Mouse (Mus musculus) heart, postnatal 14 days (tissue): ENCODE measurements around the gene Rela. TPM values are rescaled to one million over a fixed set of nuclear protein-coding genes. Genes with fewer than 3 reads are reported as not detected.
"Not testable (repeated sequence)": the region's sequence is repeated elsewhere in the genome, so short reads cannot be mapped to it uniquely, and the experiment has no call there.

ENCODE experiments used
- DNase-seq, 2 experiments: peaks; one replicate each; pipeline ENCODE4 v3.0.0; 2021 to 2022
- intact Hi-C: fragments of 180-260 bp; cut with DNase I; formaldehyde crosslinking; loops from one replicate; pipeline ENCODE4 v1.15.1; 2025
- total RNA-seq, 2 experiments: library from RNA; stranded (reverse); gene quantifications; 2 replicates each; pipeline ENCODE4 v1.2.3; 2021

Rela gene
- total RNA-seq, 2 experiments from 2014 or later = 25.8 to 29.9 TPM

DNA sequence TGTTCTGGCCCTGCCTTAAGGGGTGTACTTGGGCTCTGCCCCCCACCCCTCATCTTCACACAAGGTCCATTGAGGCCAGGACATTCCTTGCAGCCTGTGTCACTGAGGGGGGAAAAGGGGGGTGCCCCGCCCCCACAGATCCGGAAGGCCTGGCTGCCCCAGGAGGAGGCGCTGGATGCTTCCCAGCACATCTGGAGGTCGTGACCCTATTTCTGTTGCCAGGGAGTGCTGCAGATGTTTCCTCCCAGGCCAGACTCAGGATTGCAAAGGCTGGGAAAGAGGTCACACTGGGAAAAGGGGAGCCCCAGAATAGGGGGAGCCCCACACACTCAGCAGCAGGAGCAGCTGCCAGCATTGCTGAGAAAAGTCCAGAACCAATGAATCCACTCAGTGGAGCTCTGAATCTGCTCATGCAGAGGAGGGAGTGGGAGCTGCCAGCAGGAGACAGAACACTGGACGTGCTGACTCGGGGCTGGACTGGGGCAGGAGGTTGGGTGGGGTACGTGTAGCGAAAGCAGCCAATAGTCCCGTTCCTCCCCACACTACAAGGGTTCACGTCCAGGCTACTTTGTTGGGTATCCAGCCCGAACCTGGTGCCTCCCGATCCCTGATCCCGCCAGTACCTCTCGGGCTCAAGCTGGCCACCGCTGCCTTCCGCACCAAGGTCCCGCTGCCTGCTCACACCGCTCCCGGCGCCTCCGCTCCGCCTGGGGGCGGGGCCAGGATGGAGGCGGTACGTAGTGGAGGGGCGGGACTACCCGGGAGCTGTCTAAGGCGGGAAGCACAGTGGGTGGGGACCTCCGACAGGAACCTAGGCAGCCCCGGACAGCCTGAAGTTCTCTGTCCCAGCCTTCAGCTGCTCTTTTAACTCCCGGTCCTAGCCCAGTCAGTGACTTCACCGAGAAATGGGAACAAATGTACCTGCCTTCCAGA lies 26.0 kb downstream of the Rela start, which contains the start of gene Sipa1:
Gene Sipa1 (minus strand): TSS at position 727 of the 933 bp plus-strand sequence.
- DNase-seq = peak; percentile 96 to 97
- intact Hi-C loops = no loop called here

GRCm38 (mm10) chr19:5664669-5665257 lies 27.5 kb downstream of the Rela start:
- intact Hi-C loops = no loop called here
- no peak for DNase-seq

DNA sequence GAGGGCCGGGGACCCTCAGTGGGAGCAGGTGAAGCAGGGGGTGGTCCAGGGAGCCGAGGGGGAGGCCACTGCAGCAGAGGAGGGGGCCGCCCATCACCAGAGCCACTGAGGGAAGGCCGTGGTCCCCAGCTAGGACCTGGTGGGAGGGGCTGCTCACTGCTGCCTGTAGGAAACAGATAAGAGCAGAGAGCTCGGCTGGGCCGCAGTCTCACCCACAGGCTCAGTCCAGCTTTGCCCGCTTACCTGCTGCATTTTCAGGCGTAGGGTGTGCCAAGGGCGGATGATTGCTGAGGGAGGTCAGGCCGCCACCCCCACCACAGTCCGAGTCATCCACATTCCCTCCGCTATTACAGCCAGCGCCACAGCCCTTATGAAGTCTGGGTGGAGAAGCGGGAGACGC lies 28.2 kb downstream of the Rela start:
- DNase-seq = no peak
- intact Hi-C loops = no loop called here

DNA sequence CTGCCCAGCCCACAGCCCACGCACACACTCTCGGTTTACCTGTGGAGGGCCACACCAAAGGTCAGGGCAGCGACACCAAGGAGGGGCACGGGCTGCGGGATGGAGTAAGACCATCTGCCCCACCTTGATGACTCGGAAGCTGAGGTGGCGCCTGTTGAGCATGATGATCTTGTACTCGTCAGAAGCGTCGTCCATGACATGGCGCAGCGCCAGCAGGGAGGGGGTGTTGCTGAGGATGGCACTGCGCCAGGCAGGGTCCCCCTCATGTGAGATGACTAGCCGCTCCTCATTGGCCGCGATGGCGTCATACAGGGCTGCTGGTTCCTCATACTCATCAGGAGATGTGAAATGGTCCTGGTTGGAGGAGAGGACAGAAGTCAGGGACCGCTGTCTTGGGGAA lies 29.1 kb downstream of the Rela start:
- no peak for DNase-seq
- intact Hi-C loops = no loop called here

GRCm38 (mm10) chr19:5668372-5668771 lies 31.1 kb downstream of the Rela start:
- intact Hi-C loops = no loop called here
- no peak for DNase-seq

- DNase-seq = no peak
- intact Hi-C loops = no loop called here
These were observed 43.1 kb downstream of the Rela start for GRCm38 (mm10) chr19:5680432-5680831.

GRCm38 (mm10) chr19:5684236-5684635 lies 47.0 kb downstream of the Rela start:
- intact Hi-C loops = no loop called here
- no peak for DNase-seq

DNA sequence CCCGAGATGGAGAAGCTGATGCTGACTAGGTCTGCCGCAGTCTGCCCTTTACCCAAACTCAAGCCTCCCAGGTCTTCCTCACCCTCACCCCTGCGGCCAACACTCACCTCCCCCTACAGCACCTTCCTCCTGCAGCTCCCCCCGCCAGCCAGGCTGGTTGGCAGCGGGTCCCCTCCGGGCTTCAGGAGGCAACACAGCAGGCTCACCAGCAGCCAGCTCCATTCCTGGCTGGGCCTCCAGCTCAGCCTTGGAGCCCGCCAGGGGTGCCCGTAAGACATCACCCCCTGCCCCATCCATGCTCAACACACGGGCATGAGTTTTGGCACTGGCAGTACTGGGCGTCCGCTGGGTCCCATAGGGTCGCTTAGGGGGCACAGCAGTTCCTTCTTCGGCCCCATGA lies 47.7 kb downstream of the Rela start:
- intact Hi-C loops = no loop called here
- no peak for DNase-seq

GRCm38 (mm10) chr19:5685431-5685830 lies 48.1 kb downstream of the Rela start:
- no peak for DNase-seq
- intact Hi-C loops = no loop called here

GRCm38 (mm10) chr19:5685861-5686260 lies 48.6 kb downstream of the Rela start:
- intact Hi-C loops = no loop called here
- DNase-seq = no peak

- DNase-seq = no peak
- intact Hi-C loops = no loop called here
These were observed 49.2 kb downstream of the Rela start for GRCm38 (mm10) chr19:5686437-5686836.

DNA sequence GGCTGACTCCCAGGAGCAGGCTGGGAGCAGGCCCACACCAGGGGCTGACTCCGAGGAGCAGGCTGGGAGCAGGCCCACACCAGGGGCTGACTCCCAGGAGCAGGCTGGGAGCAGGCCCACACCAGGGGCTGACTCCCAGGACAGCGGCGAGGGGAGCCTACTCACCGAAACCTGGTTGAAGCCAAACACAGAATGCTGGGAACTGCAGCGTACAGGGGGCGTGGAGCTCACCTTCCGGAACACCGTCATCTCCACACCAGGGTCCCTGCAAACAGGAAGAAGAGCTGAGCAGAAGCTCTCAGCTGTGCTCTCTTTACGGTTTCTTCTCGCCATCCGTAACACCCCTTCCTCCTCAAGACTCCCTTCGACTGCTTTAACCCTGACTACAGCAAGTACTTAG lies 49.7 kb downstream of the Rela start:
- intact Hi-C loops, DNase-seq: not testable (repeated sequence)

GRCm38 (mm10) chr19:5687738-5688137 lies 50.5 kb downstream of the Rela start:
- intact Hi-C loops = no loop called here

GRCm38 (mm10) chr19:5688200-5689087 lies 51.2 kb downstream of the Rela start, which contains the start of the genes Map3k11 and Pcnx3:
Gene Map3k11 (plus strand): TSS chr19:5688742.
Gene Pcnx3 (minus strand): TSS chr19:5688908.
- intact Hi-C loops = no loop called here
- peak; percentile 95 to 96 for DNase-seq

More at GRCm38 (mm10) chr19:5687738-5688137, 50.5 kb downstream of the Rela start:
- DNase-seq = no peak

DNA sequence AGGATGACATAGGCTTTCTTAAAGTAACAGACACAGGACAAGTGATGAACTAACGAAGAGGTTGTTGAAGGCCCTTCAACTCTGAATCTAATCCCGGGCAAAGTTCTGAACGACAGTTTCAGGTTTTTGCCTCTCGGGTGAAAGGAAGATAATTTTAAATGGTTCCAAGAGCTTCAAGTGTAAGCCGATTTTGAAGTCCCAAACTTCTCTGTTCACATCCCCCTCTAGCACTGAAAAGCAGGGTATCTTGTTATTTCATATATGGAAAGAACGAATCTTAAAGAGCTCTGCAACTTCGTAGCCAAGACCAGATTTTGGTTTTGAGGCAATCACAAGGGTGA lies 51.8 kb downstream of the Rela start:
- no peak for DNase-seq
- intact Hi-C loops = no loop called here

- peak; percentile 88 for DNase-seq
- intact Hi-C loops = loop anchor here (2.0 kb wide), 1 partner anchor 37 kb away; the partner anchor contains the start of gene Ehbp1l1
These were observed 52.5 kb downstream of the Rela start for GRCm38 (mm10) chr19:5689565-5690342.

GRCm38 (mm10) chr19:5690343-5690735 lies 53.1 kb downstream of the Rela start:
- intact Hi-C loops = loop anchor here (2.0 kb wide), 1 partner anchor 36 kb away; the partner anchor contains the start of gene Ehbp1l1

GRCm38 (mm10) chr19:5691601-5692000 lies 54.3 kb downstream of the Rela start:
- intact Hi-C loops = loop anchor here (2.0 kb wide), 1 partner anchor 35 kb away; the partner anchor contains the start of gene Ehbp1l1
- peak in 1 of 2 experiments; percentile 31 for DNase-seq

More at GRCm38 (mm10) chr19:5690343-5690735, 53.1 kb downstream of the Rela start:
- DNase-seq = peak in 1 of 2 experiments; percentile 26

GRCm38 (mm10) chr19:5692086-5692912 lies 55.0 kb downstream of the Rela start:
- intact Hi-C loops = no loop called here
- DNase-seq = peak; percentile 77 to 81
